In genomic region chr8:85700101-85700750, GRCm38 (mm10) we compare ENCODE assay signal across 8 mouse cellular contexts. TPM values are rescaled to one million over a fixed set of nuclear protein-coding genes. Genes with fewer than 3 reads are reported as not detected.
DNase-seq lines count a peak whose midpoint lies in the region; ATAC-seq and TF ChIP-seq lines count a peak whose summit lies in the region.

No protein-coding gene starts in this region.

- peak; percentile 86 for DNase-seq in embryonic facial prominence, embryonic 14.5 days (ENCODE audit: low spot score)
- peak; percentile 78 for DNase-seq in kidney, postnatal 10 days
- peak; percentile 31 for DNase-seq in liver, embryonic 13.5 days
- peak; percentile 91 for DNase-seq in neural tube, embryonic 11.5 days (ENCODE audit: low spot score)
- peak; percentile 26 for DNase-seq in telencephalon, adult 2 months (ENCODE audit: low read depth, low spot score)

- under 1% methylated on average over 84 of the region's 84 CpGs for WGBS in bone marrow, adult 2 months
- under 1% methylated on average over 31 of the region's 84 CpGs for WGBS in embryonic facial prominence, embryonic 14.5 days
- under 1% methylated on average over 74 of the region's 84 CpGs for WGBS in heart, embryonic 15.5 days
- WGBS in liver, embryonic 13.5 days (ENCODE audit: insufficient replicate concordance): under 1% methylated on average over 84 of the region's 84 CpGs
- WGBS in neural tube, embryonic 11.5 days: under 1% methylated on average over 47 of the region's 84 CpGs

- TF ChIP-seq CTCF in C2C12 (IDR thresholded peaks at IDR 0.05; ENCODE audit: control insufficient read depth, insufficient read depth, insufficient read length): peak; percentile 59
- peak; percentile 29; the same call in 1 of the 2 replicates for TF ChIP-seq CTCF in bone marrow, adult 2 months (IDR thresholded peaks at IDR 0.05; ENCODE audit: control insufficient read depth, insufficient read depth, low read length)

- H3ac ChIP-seq in C2C12 (ENCODE audit: control insufficient read depth, insufficient read length, low read depth): peak overlapping the region; percentile 40

- H3K27me3 ChIP-seq in C2C12 (ENCODE audit: control insufficient read depth, insufficient read depth, insufficient read length): peaks cover 18% of the 10 kb centered on the region
- peaks cover 3% of the 10 kb centered on the region; the same call in 1 of the 2 replicates for H3K27me3 ChIP-seq in embryonic facial prominence, embryonic 14.5 days (replicated peaks; ENCODE audit: control insufficient read depth, insufficient read depth, low read length)
- H3K27me3 ChIP-seq in heart, embryonic 15.5 days: peaks cover 18% of the 10 kb centered on the region
- H3K27me3 ChIP-seq in liver, embryonic 13.5 days: peaks cover 40% of the 10 kb centered on the region
- no peaks in the 10 kb centered on the region for H3K27me3 ChIP-seq in neural tube, embryonic 11.5 days (ENCODE audit: control insufficient read depth, insufficient read depth, low read length)

- no peaks in the 10 kb centered on the region for H3K36me3 ChIP-seq in C2C12 (ENCODE audit: control insufficient read depth, insufficient read depth)
- H3K36me3 ChIP-seq in embryonic facial prominence, embryonic 14.5 days (ENCODE audit: control insufficient read depth, insufficient read depth, low read length): no peaks in the 10 kb centered on the region
- H3K36me3 ChIP-seq in heart, embryonic 15.5 days: no peaks in the 10 kb centered on the region
- no peaks in the 10 kb centered on the region for H3K36me3 ChIP-seq in liver, embryonic 13.5 days
- no peaks in the 10 kb centered on the region for H3K36me3 ChIP-seq in neural tube, embryonic 11.5 days (ENCODE audit: control insufficient read depth, insufficient read depth, low read length)

- H3K4me2 ChIP-seq in embryonic facial prominence, embryonic 14.5 days (ENCODE audit: low read depth, low read length): peak overlapping the region; percentile 91
- H3K4me2 ChIP-seq in heart, embryonic 15.5 days: peak overlapping the region; percentile 100
- peak overlapping the region; percentile 95 for H3K4me2 ChIP-seq in liver, embryonic 13.5 days
- peak overlapping the region; percentile 74 for H3K4me2 ChIP-seq in neural tube, embryonic 11.5 days (ENCODE audit: low read depth)

- no peak overlapping the region for H3K4me3 ChIP-seq in C2C12 (ENCODE audit: insufficient read depth, poor library complexity, severe bottlenecking)
- H3K4me3 ChIP-seq in bone marrow, adult 2 months (replicated peaks; ENCODE audit: control insufficient read depth, low read depth, low read length): peak overlapping the region; percentile 64
- H3K4me3 ChIP-seq in embryonic facial prominence, embryonic 14.5 days (ENCODE audit: low read depth, low read length): peak overlapping the region; percentile 76
- peak overlapping the region; percentile 84 for H3K4me3 ChIP-seq in heart, embryonic 15.5 days
- peak overlapping the region; percentile 67 for H3K4me3 ChIP-seq in liver, embryonic 13.5 days (replicated peaks)
- H3K4me3 ChIP-seq in neural tube, embryonic 11.5 days (ENCODE audit: low read depth, low read length): peak overlapping the region; percentile 73

- H3K9ac ChIP-seq in embryonic facial prominence, embryonic 14.5 days (ENCODE audit: low read depth, low read length): peak overlapping the region; percentile 81
- peak overlapping the region; percentile 72 for H3K9ac ChIP-seq in heart, embryonic 15.5 days
- peak overlapping the region; percentile 76 for H3K9ac ChIP-seq in liver, embryonic 13.5 days
- peak overlapping the region; percentile 91 for H3K9ac ChIP-seq in neural tube, embryonic 11.5 days (ENCODE audit: low read length)

- no peaks in the 10 kb centered on the region; the same call in 1 of the 2 replicates for H3K4me1 ChIP-seq in bone marrow, adult 2 months (ENCODE audit: control insufficient read depth, insufficient read depth, low read length)
- H3K4me1 ChIP-seq in embryonic facial prominence, embryonic 14.5 days (ENCODE audit: control insufficient read depth, insufficient read depth, low read length): 0 out of 2 replicates have a peak, but pooled peaks cover 3% of the 10 kb centered on the region
- peaks cover 11% of the 10 kb centered on the region for H3K4me1 ChIP-seq in heart, embryonic 15.5 days (replicated peaks)
- H3K4me1 ChIP-seq in liver, embryonic 13.5 days (replicated peaks): peaks cover 16% of the 10 kb centered on the region
- H3K4me1 ChIP-seq in neural tube, embryonic 11.5 days (ENCODE audit: control insufficient read depth, insufficient read depth, low read length): 0 out of 2 replicates have a peak, but pooled peaks cover 4% of the 10 kb centered on the region

- no peaks in the 10 kb centered on the region for H3K9me3 ChIP-seq in embryonic facial prominence, embryonic 14.5 days (ENCODE audit: control insufficient read depth, low read length)
- no peaks in the 10 kb centered on the region for H3K9me3 ChIP-seq in heart, embryonic 15.5 days (replicated peaks)
- H3K9me3 ChIP-seq in liver, embryonic 13.5 days (replicated peaks): no peaks in the 10 kb centered on the region
- H3K9me3 ChIP-seq in neural tube, embryonic 11.5 days (ENCODE audit: control insufficient read depth, low read length): no peaks in the 10 kb centered on the region

- peak overlapping the region; percentile 51; the same call in 1 of the 2 replicates for H3K27ac ChIP-seq in bone marrow, adult 2 months (ENCODE audit: control insufficient read depth, insufficient read depth, low read depth, low read length, poor library complexity)
- H3K27ac ChIP-seq in embryonic facial prominence, embryonic 14.5 days (replicated peaks; ENCODE audit: low read depth, low read length): peak overlapping the region; percentile 90
- H3K27ac ChIP-seq in heart, embryonic 15.5 days: peak overlapping the region; percentile 74
- H3K27ac ChIP-seq in liver, embryonic 13.5 days: no peak overlapping the region
- peak overlapping the region; percentile 91 for H3K27ac ChIP-seq in neural tube, embryonic 11.5 days (ENCODE audit: low read depth, low read length)

- TF ChIP-seq POLR2A in bone marrow, adult 2 months (IDR thresholded peaks at IDR 0.05; ENCODE audit: borderline replicate concordance, control insufficient read depth, low read depth, low read length): no peak

- no peaks in the 10 kb centered on the region for H3K79me3 ChIP-seq in C2C12 (ENCODE audit: low read depth)

- H3K79me2 ChIP-seq in C2C12 (ENCODE audit: control insufficient read depth, insufficient read depth): no peaks in the 10 kb centered on the region

- ATAC-seq in embryonic facial prominence, embryonic 14.5 days (ENCODE audit: low read depth): peak; percentile 98
- peak; percentile 91 for ATAC-seq in heart, embryonic 15.5 days (replicated peaks; ENCODE audit: insufficient number of reproducible peaks, insufficient read depth, low FRiP score, low read depth)
- peak; percentile 91 for ATAC-seq in liver, embryonic 13.5 days (ENCODE audit: low read depth)
- ATAC-seq in neural tube, embryonic 11.5 days (ENCODE audit: insufficient read depth, low FRiP score, low TSS enrichment): peak; percentile 97

TF ChIP-seq in C2C12, 6 proteins besides CTCF, POLR2A, EP300 and RAD21:
- TF ChIP-seq MAX (IDR thresholded peaks at IDR 0.05): no peak
- no peak for TF ChIP-seq FOSL1 (IDR thresholded peaks at IDR 0.05; ENCODE audit: insufficient read depth, low read length, poor library complexity, severe bottlenecking)
- no peak for TF ChIP-seq MYOG (IDR thresholded peaks at IDR 0.05; ENCODE audit: control insufficient read depth, extremely low read depth, insufficient read length)
- no peak for TF ChIP-seq MYOD1 (IDR thresholded peaks at IDR 0.05; ENCODE audit: control insufficient read depth, insufficient read length, low read depth)
- TF ChIP-seq CEBPB (IDR thresholded peaks at IDR 0.05; ENCODE audit: low read depth): no peak
- TF ChIP-seq USF1 (IDR thresholded peaks at IDR 0.05; ENCODE audit: low read depth): no peak

RNA-seq across cellular contexts. Expression of gene Neto2, which starts 0.5 kb away (rescaled TPM):
- 0.18 TPM for polyA plus RNA-seq in C2C12 (2012; fragmentation: generic; extraction: Trizol)
- polyA plus RNA-seq in bone marrow, adult 2 months (2011; ENCODE audit: insufficient read depth, insufficient read length, low replicate concordance, missing spikeins): 0.52 and 1.6 TPM in 2 replicates
- polyA plus RNA-seq in embryonic facial prominence, embryonic 14.5 days (2014; fragmentation: Nextera tagmentation; extraction: Ambion mirVana): 12.5 and 13.9 TPM in 2 replicates
- 3.3 and 3.5 TPM in 2 replicates for polyA plus RNA-seq in heart, embryonic 15.5 days (2015; fragmentation: Nextera tagmentation; extraction: Ambion mirVana)
- 1.1 and 1.6 TPM in 2 replicates for polyA plus RNA-seq in liver, embryonic 13.5 days (2015; fragmentation: Nextera tagmentation; extraction: Ambion mirVana)
- polyA plus RNA-seq in neural tube, embryonic 11.5 days (2014; fragmentation: Nextera tagmentation; extraction: Ambion mirVana): 28.5 and 29.9 TPM in 2 replicates

Comparison
In these comparisons a context has a peak if more than half of its experiments do, and no peak if none do; other contexts are left out.
1. DNase-seq: peak in every context shown above with its lines; median percentile 91 in neural tube, embryonic 11.5 days; 86 in embryonic facial prominence, embryonic 14.5 days; 78 in kidney, postnatal 10 days; 31 in liver, embryonic 13.5 days; 26 in telencephalon, adult 2 months.